Mouse (Mus musculus) G1E (cell line): ENCODE measurements around the gene Auts2.

Experiments
- CTCF ChIP-seq: IDR thresholded peaks from 2 replicates; pipeline ENCODE4 v1.5.1; 2012; ENCODE audit warnings: low read depth, low read length, inconsistent platforms, mixed read lengths
- GATA1 ChIP-seq: IDR thresholded peaks from 2 replicates; pipeline ENCODE4 v1.6.1; 2012; ENCODE audit warnings: borderline replicate concordance, low read length, inconsistent platforms, mixed read lengths
- GATA2 ChIP-seq: IDR thresholded peaks from 2 replicates; pipeline ENCODE4 v1.6.1; 2012; ENCODE audit warnings: low read depth, low read length, inconsistent platforms, borderline replicate concordance
- POLR2AphosphoS5 ChIP-seq: IDR thresholded peaks from 2 replicates; pipeline ENCODE4 v1.6.1; 2012; ENCODE audit warnings: low read depth, low read length, inconsistent platforms; ENCODE audit not compliant: insufficient replicate concordance
- TAL1 ChIP-seq: conservative IDR thresholded peaks from 2 replicates; pipeline ENCODE4 v1.6.1; 2012; ENCODE audit warnings: low read depth, low read length, inconsistent platforms, mixed read lengths

DNA sequence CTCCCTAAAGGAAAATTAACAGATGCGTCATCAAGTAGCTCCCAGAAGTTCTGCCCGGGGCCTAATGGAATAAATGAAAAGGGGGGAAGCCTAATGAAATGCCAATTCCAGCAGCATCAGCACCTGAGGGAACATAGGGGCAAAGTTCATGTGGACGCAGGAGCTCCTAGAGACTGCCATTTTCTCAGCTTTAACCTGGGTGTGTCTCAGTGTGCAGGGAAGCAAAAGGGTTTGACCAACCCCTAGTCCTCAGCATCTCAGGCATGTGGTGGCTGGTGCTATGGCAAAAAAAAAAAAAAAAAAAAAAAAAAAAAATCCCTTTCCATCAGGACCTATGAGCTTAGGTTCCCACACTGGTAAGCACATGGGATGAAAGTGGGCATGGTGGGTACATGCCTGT is 948.5 kb downstream of the Auts2 start:
- TF ChIP-seq CTCF: no peak
- TF ChIP-seq POLR2AphosphoS5: no peak
- TF ChIP-seq TAL1: no peak
- no peak for TF ChIP-seq GATA1
- TF ChIP-seq GATA2: no peak
